Mouse (Mus musculus) mature B cell (primary cell): Measurements from ENCODE around the gene Gm49336.

ENCODE experiments used
- in situ Hi-C: fragments of 300-500 bp; cut with MboI; formaldehyde crosslinking; loops from 2 replicates; pipeline ENCODE4 v1.14.3; 2019

The Gm49336 gene

GRCm38 (mm10) chr14:60251281-60252003, at the start of gene Gm49336, which contains the start of gene Nupl1:
Gene Gm49336, minus strand, starts transcription at chr14:60251507.
Gene Nupl1, minus strand, starts transcription at chr14:60251431.
- in situ Hi-C loops = loop anchor here (25.0 kb wide), 1 partner anchor 436 kb away; no protein-coding TSS in a partner anchor

GRCm38 (mm10) chr14:60301024-60301423, 49.7 kb upstream of the Gm49336 start:
- in situ Hi-C loops = no loop called here

- in situ Hi-C loops = no loop called here
These were observed 49.1 kb upstream of the Gm49336 start for GRCm38 (mm10) chr14:60300224-60300991.

GRCm38 (mm10) chr14:60295531-60295930, 44.2 kb upstream of the Gm49336 start:
- in situ Hi-C loops = no loop called here

- in situ Hi-C loops = no loop called here
These were observed 39.1 kb upstream of the Gm49336 start for GRCm38 (mm10) chr14:60290363-60290762.

- in situ Hi-C loops = no loop called here
These were observed 35.0 kb upstream of the Gm49336 start for GRCm38 (mm10) chr14:60286194-60286863.

- in situ Hi-C loops = no loop called here
These were observed 24.3 kb upstream of the Gm49336 start for GRCm38 (mm10) chr14:60275301-60276276.

GRCm38 (mm10) chr14:60273346-60273745, 22.0 kb upstream of the Gm49336 start:
- in situ Hi-C loops = loop anchor here (25.0 kb wide), 1 partner anchor 414 kb away; no protein-coding TSS in a partner anchor

GRCm38 (mm10) chr14:60269333-60269732, 18.0 kb upstream of the Gm49336 start:
- in situ Hi-C loops = loop anchor here (25.0 kb wide), 1 partner anchor 418 kb away; no protein-coding TSS in a partner anchor

GRCm38 (mm10) chr14:60264990-60265876, 13.9 kb upstream of the Gm49336 start, which contains the start of gene Mtmr6:
Gene Mtmr6, plus strand, starts transcription at chr14:60265228.
- in situ Hi-C loops = loop anchor here (25.0 kb wide), 1 partner anchor 422 kb away; no protein-coding TSS in a partner anchor

- in situ Hi-C loops = loop anchor here (25.0 kb wide), 1 partner anchor 425 kb away; no protein-coding TSS in a partner anchor
These were observed 11.0 kb upstream of the Gm49336 start for GRCm38 (mm10) chr14:60262316-60262715.

GRCm38 (mm10) chr14:60257851-60258250, 6.5 kb upstream of the Gm49336 start:
- in situ Hi-C loops = loop anchor here (25.0 kb wide), 1 partner anchor 429 kb away; no protein-coding TSS in a partner anchor

- in situ Hi-C loops = loop anchor here (25.0 kb wide), 1 partner anchor 430 kb away; no protein-coding TSS in a partner anchor
These were observed 5.8 kb upstream of the Gm49336 start for GRCm38 (mm10) chr14:60257101-60257500.

GRCm38 (mm10) chr14:60256356-60256755, 5.0 kb upstream of the Gm49336 start:
- in situ Hi-C loops = loop anchor here (25.0 kb wide), 1 partner anchor 431 kb away; no protein-coding TSS in a partner anchor

- in situ Hi-C loops = loop anchor here (25.0 kb wide), 1 partner anchor 433 kb away; no protein-coding TSS in a partner anchor
These were observed 3.5 kb upstream of the Gm49336 start for GRCm38 (mm10) chr14:60254774-60255173.

- in situ Hi-C loops = loop anchor here (25.0 kb wide), 1 partner anchor 434 kb away; no protein-coding TSS in a partner anchor
These were observed 2.2 kb upstream of the Gm49336 start for GRCm38 (mm10) chr14:60253466-60253865.

GRCm38 (mm10) chr14:60252004-60253000, 995 bp upstream of the Gm49336 start:
- in situ Hi-C loops = loop anchor here (25.0 kb wide), 1 partner anchor 435 kb away; no protein-coding TSS in a partner anchor

GRCm38 (mm10) chr14:60250879-60251278, 428 bp downstream of the Gm49336 start:
- in situ Hi-C loops = loop anchor here (25.0 kb wide), 1 partner anchor 436 kb away; no protein-coding TSS in a partner anchor
